Mouse (Mus musculus) left cerebral cortex, postnatal 14 days (tissue): Measurements from ENCODE around the gene Tshz3. TPM values are rescaled to one million over a fixed set of nuclear protein-coding genes. Genes with fewer than 3 reads are reported as not detected.
A peak's percentile ranks its signal among the peaks of the same experiment; 100 is the strongest.

Experiments used
- DNase-seq, 2 experiments: peaks; one replicate each; pipeline ENCODE4 v3.0.0; 2021 to 2022; ENCODE audit warnings: low spot score in 2 of 2, mixed read lengths in 1 of 2
- intact Hi-C: fragments of 180-260 bp; cut with DNase I; formaldehyde crosslinking; loops from one replicate; pipeline ENCODE4 v1.15.1; 2025
- long read RNA-seq, 2 experiments: library from polyadenylated mRNA; stranded (forward); transcript quantifications; one replicate each; pipeline ENCODE4 v2.0.0; 2021
- total RNA-seq, 2 experiments: library from RNA; stranded (reverse); gene quantifications; 2 replicates each; pipeline ENCODE4 v1.2.3; 2021

The Tshz3 gene
- total RNA-seq, result 10 to 100 TPM; 47.1 to 49.6 TPM
- long read RNA-seq, experiment 1, full-length matches to known transcripts, result 4 of 21 reads
- long read RNA-seq, experiment 1, partial matches to known transcripts, result 0 of 21 reads
- long read RNA-seq, experiment 1, other reads (novel, unspliced or antisense), result 17 of 21 reads
- long read RNA-seq, experiment 2, full-length matches to known transcripts, result 4 of 11 reads
- long read RNA-seq, experiment 2, partial matches to known transcripts, result 0 of 11 reads
- long read RNA-seq, experiment 2, other reads (novel, unspliced or antisense), result 7 of 11 reads

- intact Hi-C loops, result loop anchor here (5.0 to 10.0 kb wide), 4 partner anchors 363 to 796 kb away; no protein-coding TSS in a partner anchor
- DNase-seq, result peak in 1 of 2 experiments; percentile 72
These were observed at the start of gene Tshz3 for GRCm38 (mm10) chr7:36697856-36698588. Gene Tshz3, plus strand, starts transcription at chr7:36698118.

- DNase-seq, result no peak
- intact Hi-C loops, result no loop called here
These were observed 42.0 kb upstream of the Tshz3 start for GRCm38 (mm10) chr7:36655931-36656330.

GRCm38 (mm10) chr7:36656401-36656800 is 41.5 kb upstream of the Tshz3 start:
- DNase-seq, result no peak
- intact Hi-C loops, result no loop called here

- DNase-seq, result no peak
- intact Hi-C loops, result no loop called here
These were observed 39.6 kb upstream of the Tshz3 start for GRCm38 (mm10) chr7:36658331-36658730.

GRCm38 (mm10) chr7:36659265-36659664 is 38.7 kb upstream of the Tshz3 start:
- intact Hi-C loops, result no loop called here
- DNase-seq, result no peak

GRCm38 (mm10) chr7:36660654-36661053 is 37.3 kb upstream of the Tshz3 start:
- no peak for DNase-seq
- intact Hi-C loops, result no loop called here

GRCm38 (mm10) chr7:36663431-36663830 is 34.5 kb upstream of the Tshz3 start:
- intact Hi-C loops, result no loop called here
- no peak for DNase-seq

- DNase-seq, result no peak
- intact Hi-C loops, result no loop called here
These were observed 30.2 kb upstream of the Tshz3 start for GRCm38 (mm10) chr7:36667767-36668166.

- intact Hi-C loops, result no loop called here
These were observed 19.9 kb upstream of the Tshz3 start for GRCm38 (mm10) chr7:36678031-36678430.

GRCm38 (mm10) chr7:36678510-36678909 is 19.4 kb upstream of the Tshz3 start:
- intact Hi-C loops, result no loop called here
- DNase-seq, result no peak

More at GRCm38 (mm10) chr7:36678031-36678430, 19.9 kb upstream of the Tshz3 start:
- no peak for DNase-seq

- no peak for DNase-seq
- intact Hi-C loops, result no loop called here
These were observed 18.8 kb upstream of the Tshz3 start for GRCm38 (mm10) chr7:36679031-36679618.

GRCm38 (mm10) chr7:36679866-36680458 is 18.0 kb upstream of the Tshz3 start:
- intact Hi-C loops, result no loop called here
- DNase-seq, result no peak

- intact Hi-C loops, result no loop called here
- no peak for DNase-seq
These were observed 10.4 kb upstream of the Tshz3 start for GRCm38 (mm10) chr7:36687508-36687907.

GRCm38 (mm10) chr7:36689049-36689793 is 8.7 kb upstream of the Tshz3 start:
- intact Hi-C loops, result no loop called here
- no peak for DNase-seq

- intact Hi-C loops, result loop anchor here (10.0 kb wide), 1 partner anchor 356 kb away; no protein-coding TSS in a partner anchor
- no peak for DNase-seq
These were observed 7.4 kb upstream of the Tshz3 start for GRCm38 (mm10) chr7:36690551-36690950.

GRCm38 (mm10) chr7:36691617-36692016 is 6.3 kb upstream of the Tshz3 start:
- DNase-seq, result no peak
- intact Hi-C loops, result loop anchor here (10.0 kb wide), 1 partner anchor 357 kb away; no protein-coding TSS in a partner anchor

- DNase-seq, result no peak
- intact Hi-C loops, result loop anchor here (10.0 kb wide), 1 partner anchor 358 kb away; no protein-coding TSS in a partner anchor
These were observed 5.5 kb upstream of the Tshz3 start for GRCm38 (mm10) chr7:36692381-36692780.

- intact Hi-C loops, result loop anchor here (10.0 kb wide), 1 partner anchor 358 kb away; no protein-coding TSS in a partner anchor
These were observed 4.8 kb upstream of the Tshz3 start for GRCm38 (mm10) chr7:36693081-36693480.

GRCm38 (mm10) chr7:36694642-36695191 is 3.2 kb upstream of the Tshz3 start:
- intact Hi-C loops, result loop anchor here (5.0 to 10.0 kb wide), 4 partner anchors 360 to 792 kb away; no protein-coding TSS in a partner anchor
- DNase-seq, result no peak

More at GRCm38 (mm10) chr7:36693081-36693480, 4.8 kb upstream of the Tshz3 start:
- DNase-seq, result no peak
